Mouse (Mus musculus): ENCODE measurements at regions not wholly inside any gene's neighbourhood (a gene's known extent, or its start where the extent isn't known, plus 50 kb on each side); places are given as distances from the start of the nearest gene placed in this dataset.
A peak's percentile ranks its signal among the peaks of the same experiment; 100 is the strongest.

GRCm38 (mm10) chr13:84625927-84626326, 403.8 kb downstream of the Tmem161b start:
- peaks cover 15% of the 10 kb centered on the region for H3K4me1 ChIP-seq
- WGBS = 51% methylated on average over 2 of the region's 2 CpGs
- H3K9me3 ChIP-seq (replicated peaks) = no peaks in the 10 kb centered on the region
- no peaks in the 10 kb centered on the region for H3K36me3 ChIP-seq
- no peaks in the 10 kb centered on the region for H3K27me3 ChIP-seq (ENCODE audit: low read depth, poor library complexity, severe bottlenecking)
- no peak for DNase-seq (ENCODE audit: low spot score)
- H3K4me3 ChIP-seq = no peak overlapping the region
- no peak overlapping the region for H3K27ac ChIP-seq

DNA sequence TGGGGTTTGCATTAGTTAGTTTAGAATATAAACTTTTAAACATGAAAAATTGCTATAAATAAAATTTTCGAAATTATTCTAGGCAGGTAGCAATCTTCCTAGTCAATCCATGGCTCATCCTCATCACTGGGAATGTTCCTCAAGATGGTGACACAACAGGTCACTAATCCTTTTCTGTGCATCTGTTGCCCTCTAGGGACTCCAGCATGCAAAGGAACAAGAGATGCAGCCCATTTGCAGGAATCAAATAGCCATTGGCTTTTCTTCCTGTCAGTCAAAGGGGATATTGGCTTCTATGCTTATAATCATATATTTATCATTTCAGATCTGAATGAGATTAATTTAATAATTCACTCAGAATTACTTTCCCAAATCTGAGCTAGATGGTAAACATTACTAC, 404.3 kb downstream of the Tmem161b start:
- Histone ChIP-seq H3K9me3 (replicated peaks) (no peaks in the 10 kb centered on the region), H3K4me3 (no peak overlapping the region), H3K36me3 (no peaks in the 10 kb centered on the region), H3K27me3 (ENCODE audit: low read depth, poor library complexity, severe bottlenecking) (no peaks in the 10 kb centered on the region), H3K4me1 (peaks cover 15% of the 10 kb centered on the region), H3K27ac (no peak overlapping the region)
- 43% methylated on average over 1 of the region's 1 CpGs for WGBS
- no peak for DNase-seq (ENCODE audit: low spot score)

DNA sequence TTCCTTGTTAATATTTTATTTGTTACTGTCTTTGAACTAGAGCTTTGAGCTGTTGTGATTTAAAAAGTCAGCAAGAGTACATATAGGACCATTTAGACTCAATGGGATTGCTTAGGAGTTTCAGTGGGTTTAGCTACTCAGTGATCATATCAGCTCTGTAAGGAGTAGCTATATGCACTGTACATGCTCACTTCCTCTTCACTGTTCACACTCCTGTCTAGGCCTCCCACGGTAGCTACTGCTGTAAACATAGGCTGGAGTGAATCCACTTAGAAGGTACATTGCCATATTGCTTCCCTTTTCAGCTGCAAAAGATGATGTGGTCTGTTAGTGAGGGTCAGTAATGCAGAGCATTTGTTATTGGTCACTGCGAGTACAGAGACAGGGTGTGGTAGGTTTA, 408.6 kb downstream of the Tmem161b start:
- Histone ChIP-seq H3K27me3 (ENCODE audit: low read depth, poor library complexity, severe bottlenecking) (no peaks in the 10 kb centered on the region), H3K27ac (no peak overlapping the region), H3K4me3 (no peak overlapping the region), H3K4me1 (peaks cover 4% of the 10 kb centered on the region; the same call in 1 of the 2 replicates), H3K9me3 (replicated peaks) (no peaks in the 10 kb centered on the region), H3K36me3 (no peaks in the 10 kb centered on the region)
- 88% methylated on average over 2 of the region's 2 CpGs for WGBS
- DNase-seq (ENCODE audit: low spot score) = no peak

DNA sequence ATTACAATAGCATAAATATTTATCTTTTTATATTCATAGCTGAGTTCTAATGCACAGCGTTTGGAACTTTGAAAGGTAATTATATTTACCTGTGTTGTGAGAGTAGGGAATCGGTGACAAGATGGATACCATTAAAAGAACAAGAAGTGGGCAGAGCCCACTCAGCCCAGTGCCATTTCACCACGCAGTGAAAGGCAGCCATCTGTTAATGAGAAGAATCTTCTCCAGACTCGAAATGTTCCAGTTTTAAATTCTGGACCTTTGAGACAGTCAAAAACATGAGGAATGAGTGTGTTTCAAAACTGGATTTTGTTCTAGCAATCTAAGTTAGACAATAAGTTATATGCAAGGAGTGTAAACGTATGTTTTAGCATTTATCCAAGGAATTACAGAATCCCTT, 410.4 kb downstream of the Tmem161b start:
- H3K4me1 ChIP-seq = no peaks in the 10 kb centered on the region
- no peak for DNase-seq (ENCODE audit: low spot score)
- 86% methylated on average over 5 of the region's 5 CpGs for WGBS
- no peaks in the 10 kb centered on the region for H3K36me3 ChIP-seq
- no peak overlapping the region for H3K4me3 ChIP-seq
- no peaks in the 10 kb centered on the region for H3K9me3 ChIP-seq (replicated peaks)
- no peak overlapping the region for H3K27ac ChIP-seq
- no peaks in the 10 kb centered on the region for H3K27me3 ChIP-seq (ENCODE audit: low read depth, poor library complexity, severe bottlenecking)

GRCm38 (mm10) chr13:84636831-84637230, 414.7 kb downstream of the Tmem161b start:
- no peaks in the 10 kb centered on the region for H3K36me3 ChIP-seq
- no peak for DNase-seq (ENCODE audit: low spot score)
- no peaks in the 10 kb centered on the region for H3K27me3 ChIP-seq (ENCODE audit: low read depth, poor library complexity, severe bottlenecking)
- no peak overlapping the region for H3K4me3 ChIP-seq
- H3K9me3 ChIP-seq (replicated peaks) = no peaks in the 10 kb centered on the region
- H3K4me1 ChIP-seq = peaks cover 9% of the 10 kb centered on the region
- no peak overlapping the region for H3K27ac ChIP-seq

GRCm38 (mm10) chr13:84637606-84638005, 415.5 kb downstream of the Tmem161b start:
- H3K36me3 ChIP-seq = no peaks in the 10 kb centered on the region
- H3K4me1 ChIP-seq = peaks cover 9% of the 10 kb centered on the region
- no peak overlapping the region for H3K27ac ChIP-seq
- no peaks in the 10 kb centered on the region for H3K9me3 ChIP-seq (replicated peaks)
- 95% methylated on average over 1 of the region's 1 CpGs for WGBS
- no peak for DNase-seq (ENCODE audit: low spot score)
- no peaks in the 10 kb centered on the region for H3K27me3 ChIP-seq (ENCODE audit: low read depth, poor library complexity, severe bottlenecking)
- no peak overlapping the region for H3K4me3 ChIP-seq

DNA sequence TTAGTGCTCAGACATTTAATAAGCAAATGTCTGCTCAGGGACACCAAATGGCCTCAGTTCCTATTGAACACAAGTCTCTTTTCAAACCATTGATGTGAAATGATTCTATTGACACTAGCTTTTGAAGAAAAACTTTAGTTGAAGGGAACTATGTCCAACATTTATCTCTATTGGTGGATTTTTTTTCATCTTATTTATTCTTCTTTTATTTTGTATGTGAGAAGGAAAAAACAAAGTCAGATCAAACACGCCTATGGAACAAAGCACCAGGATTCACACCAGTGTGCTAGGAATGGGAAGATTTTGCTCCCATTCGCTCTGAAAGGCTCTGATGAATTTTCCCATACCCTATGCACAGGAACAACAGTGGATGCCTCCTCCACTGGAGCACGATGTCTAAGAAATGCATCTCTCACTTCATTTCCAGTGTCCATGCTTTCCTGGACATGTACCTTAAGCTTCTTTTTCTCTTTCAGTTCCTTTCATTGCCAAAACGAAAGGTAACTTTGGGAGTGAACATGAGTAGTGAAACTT, 416.4 kb downstream of the Tmem161b start:
- WGBS = 71% methylated on average over 4 of the region's 4 CpGs
- H3K27me3 ChIP-seq (ENCODE audit: low read depth, poor library complexity, severe bottlenecking) = no peaks in the 10 kb centered on the region
- no peak overlapping the region for H3K4me3 ChIP-seq
- H3K4me1 ChIP-seq = peaks cover 9% of the 10 kb centered on the region
- H3K36me3 ChIP-seq = no peaks in the 10 kb centered on the region
- H3K27ac ChIP-seq = no peak overlapping the region
- DNase-seq (ENCODE audit: low spot score) = no peak
- H3K9me3 ChIP-seq (replicated peaks) = no peaks in the 10 kb centered on the region

GRCm38 (mm10) chr13:84639087-84640022, 417.3 kb downstream of the Tmem161b start:
- H3K27me3 ChIP-seq (ENCODE audit: low read depth, poor library complexity, severe bottlenecking) = no peaks in the 10 kb centered on the region
- H3K36me3 ChIP-seq = no peaks in the 10 kb centered on the region
- peaks cover 9% of the 10 kb centered on the region for H3K4me1 ChIP-seq
- 30% methylated on average over 6 of the region's 6 CpGs for WGBS
- no peak overlapping the region for H3K27ac ChIP-seq
- DNase-seq (ENCODE audit: low spot score) = no peak
- H3K4me3 ChIP-seq = no peak overlapping the region
- H3K9me3 ChIP-seq (replicated peaks) = no peaks in the 10 kb centered on the region

- no peaks in the 10 kb centered on the region for H3K36me3 ChIP-seq
- H3K27ac ChIP-seq = no peak overlapping the region
- no peaks in the 10 kb centered on the region for H3K27me3 ChIP-seq (ENCODE audit: low read depth, poor library complexity, severe bottlenecking)
- H3K4me3 ChIP-seq = no peak overlapping the region
- peaks cover 21% of the 10 kb centered on the region for H3K4me1 ChIP-seq
- 90% methylated on average over 4 of the region's 4 CpGs for WGBS
- no peak for DNase-seq (ENCODE audit: low spot score)
- H3K9me3 ChIP-seq (replicated peaks) = no peaks in the 10 kb centered on the region
Observed at GRCm38 (mm10) chr13:84644024-84644423, 421.9 kb downstream of the Tmem161b start.

- Histone ChIP-seq H3K27ac (0 out of 2 replicates have a peak overlapping the region, but pooled peaks have one; percentile 11), H3K4me1 (peaks cover 15% of the 10 kb centered on the region), H3K36me3 (no peaks in the 10 kb centered on the region), H3K9me3 (replicated peaks) (no peaks in the 10 kb centered on the region), H3K27me3 (ENCODE audit: low read depth, poor library complexity, severe bottlenecking) (no peaks in the 10 kb centered on the region), H3K4me3 (no peak overlapping the region)
- no peak for DNase-seq (ENCODE audit: low spot score)
- 85% methylated on average over 1 of the region's 1 CpGs for WGBS
Observed at GRCm38 (mm10) chr13:84646899-84647298, 424.8 kb downstream of the Tmem161b start.

GRCm38 (mm10) chr13:84648056-84648455, 426.0 kb downstream of the Tmem161b start:
- no peaks in the 10 kb centered on the region for H3K27me3 ChIP-seq (ENCODE audit: low read depth, poor library complexity, severe bottlenecking)
- H3K4me3 ChIP-seq = no peak overlapping the region
- no peaks in the 10 kb centered on the region for H3K36me3 ChIP-seq
- H3K27ac ChIP-seq = no peak overlapping the region
- WGBS = 35% methylated on average over 1 of the region's 1 CpGs
- no peaks in the 10 kb centered on the region for H3K9me3 ChIP-seq (replicated peaks)
- peaks cover 15% of the 10 kb centered on the region for H3K4me1 ChIP-seq
- DNase-seq (ENCODE audit: low spot score) = no peak

GRCm38 (mm10) chr13:84663967-84664366, 441.9 kb downstream of the Tmem161b start:
- Histone ChIP-seq H3K27me3 (ENCODE audit: low read depth, poor library complexity, severe bottlenecking) (no peaks in the 10 kb centered on the region), H3K4me1 (no peaks in the 10 kb centered on the region), H3K36me3 (no peaks in the 10 kb centered on the region), H3K27ac (no peak overlapping the region), H3K4me3 (no peak overlapping the region), H3K9me3 (replicated peaks) (no peaks in the 10 kb centered on the region)
- WGBS = 100% methylated on average over 2 of the region's 2 CpGs
- no peak for DNase-seq (ENCODE audit: low spot score)

GRCm38 (mm10) chr13:84680971-84681370, 458.9 kb downstream of the Tmem161b start:
- Histone ChIP-seq H3K9me3 (replicated peaks) (no peaks in the 10 kb centered on the region), H3K36me3 (no peaks in the 10 kb centered on the region), H3K4me1 (no peaks in the 10 kb centered on the region), H3K4me3 (no peak overlapping the region), H3K27me3 (ENCODE audit: low read depth, poor library complexity, severe bottlenecking) (no peaks in the 10 kb centered on the region), H3K27ac (no peak overlapping the region)
- no peak for DNase-seq (ENCODE audit: low spot score)
- 81% methylated on average over 2 of the region's 2 CpGs for WGBS

Measured in limb, embryonic 10.5 days (tissue).